In the genomic region with DNA sequence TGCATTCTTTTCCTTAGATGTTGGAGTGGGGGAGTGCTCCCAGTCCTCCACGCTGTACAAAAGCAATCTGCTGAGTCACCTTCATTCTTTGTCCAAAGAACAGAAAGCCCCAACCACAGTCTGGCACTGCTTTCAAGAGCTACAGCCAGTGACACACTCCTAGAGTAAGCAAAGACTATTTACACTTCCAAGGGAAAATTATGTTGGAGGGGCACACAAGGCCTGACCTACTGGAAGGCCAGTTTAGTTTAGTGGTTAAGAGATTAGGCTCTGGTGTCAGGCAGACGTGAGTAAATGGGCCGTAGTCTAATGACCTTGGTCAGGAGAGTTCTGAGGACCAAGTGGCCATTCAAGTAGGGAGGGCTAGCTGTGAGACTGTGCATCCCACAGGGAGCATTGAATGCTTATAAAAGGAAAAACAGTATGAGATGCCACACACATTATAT, we compare ENCODE assay signal across 8 mouse cellular contexts. TPM values are rescaled to one million over a fixed set of nuclear protein-coding genes. Genes with fewer than 3 reads are reported as not detected.
DNase-seq lines count a peak whose midpoint lies in the region; ATAC-seq and TF ChIP-seq lines count a peak whose summit lies in the region.
"Had no signal": no experiment of that assay in that cellular context is flagged by ENCODE, and none has a peak within 500 bp of the region (broad histone marks: within the 10 kb centered on the region; RNA-seq: fewer than 3 reads in every experiment).

No protein-coding gene starts in this region.

- no peak for TF ChIP-seq POLR2A in brain, embryonic 14.5 days (IDR thresholded peaks at IDR 0.05; ENCODE audit: borderline replicate concordance, extremely low read depth, insufficient read depth, insufficient read length, poor library complexity, severe bottlenecking)

- no peak overlapping the region for H3K9ac ChIP-seq in midbrain, embryonic 11.5 days (ENCODE audit: low read length)
- H3K9ac ChIP-seq in midbrain, embryonic 16.5 days (ENCODE audit: low read depth, low read length), result no peak overlapping the region
- no peak overlapping the region for H3K9ac ChIP-seq in kidney, embryonic 14.5 days (ENCODE audit: low read depth, low read length)
- H3K9ac ChIP-seq in stomach, embryonic 15.5 days, result no peak overlapping the region

- peak; percentile 19; the same call in 1 of the 2 replicates for ATAC-seq in midbrain, embryonic 11.5 days (ENCODE audit: low FRiP score)
- no peak for ATAC-seq in midbrain, embryonic 16.5 days
- ATAC-seq in kidney, embryonic 14.5 days (ENCODE audit: low FRiP score, low TSS enrichment), result peak; percentile 37
- ATAC-seq in stomach, embryonic 15.5 days (ENCODE audit: insufficient read depth, low FRiP score, low read depth), result peak; percentile 90

- no peak overlapping the region for H3K4me2 ChIP-seq in midbrain, embryonic 11.5 days
- H3K4me2 ChIP-seq in midbrain, embryonic 16.5 days (ENCODE audit: low read length), result no peak overlapping the region
- H3K4me2 ChIP-seq in kidney, embryonic 14.5 days (replicated peaks; ENCODE audit: low read depth, low read length), result no peak overlapping the region
- no peak overlapping the region for H3K4me2 ChIP-seq in stomach, embryonic 15.5 days

- no peaks in the 10 kb centered on the region for H3K27me3 ChIP-seq in midbrain, embryonic 11.5 days (ENCODE audit: control insufficient read depth, insufficient read depth, low read length)
- no peaks in the 10 kb centered on the region for H3K27me3 ChIP-seq in midbrain, embryonic 16.5 days (ENCODE audit: control insufficient read depth, insufficient read depth, low read depth, low read length)
- H3K27me3 ChIP-seq in kidney, embryonic 14.5 days (ENCODE audit: control insufficient read depth, insufficient read depth, low read length), result no peaks in the 10 kb centered on the region
- H3K27me3 ChIP-seq in stomach, embryonic 15.5 days (replicated peaks), result no peaks in the 10 kb centered on the region

- H3K36me3 ChIP-seq in midbrain, embryonic 11.5 days (ENCODE audit: control insufficient read depth, insufficient read depth, low read length), result no peaks in the 10 kb centered on the region
- H3K36me3 ChIP-seq in midbrain, embryonic 16.5 days (ENCODE audit: control insufficient read depth, insufficient read depth, low read length), result no peaks in the 10 kb centered on the region
- H3K36me3 ChIP-seq in kidney, embryonic 14.5 days (ENCODE audit: control insufficient read depth, insufficient read depth, low read length), result no peaks in the 10 kb centered on the region
- no peaks in the 10 kb centered on the region for H3K36me3 ChIP-seq in stomach, embryonic 15.5 days

- DNase-seq in midbrain, embryonic 11.5 days (ENCODE audit: low spot score, missing footprints), result no peak
- peak; percentile 51 for DNase-seq in brain, embryonic 14.5 days (ENCODE audit: low read depth)
- DNase-seq in frontal cortex, postnatal 14 days (ENCODE audit: low spot score in 2 of 2), result no peak
- no peak for DNase-seq in left cerebral cortex, adult 11 months (ENCODE audit: low spot score)
- DNase-seq: gastrocnemius, postnatal 10 days had no signal

- H3K4me1 ChIP-seq in midbrain, embryonic 11.5 days (ENCODE audit: control insufficient read depth, insufficient read depth, low read length), result peaks cover 4% of the 10 kb centered on the region; the same call in 1 of the 2 replicates
- H3K4me1 ChIP-seq in midbrain, embryonic 16.5 days (ENCODE audit: control insufficient read depth, insufficient read depth, low read length), result no peaks in the 10 kb centered on the region
- peaks cover 28% of the 10 kb centered on the region for H3K4me1 ChIP-seq in kidney, embryonic 14.5 days (ENCODE audit: control insufficient read depth, insufficient read depth, low read length)
- H3K4me1 ChIP-seq in stomach, embryonic 15.5 days, result no peaks in the 10 kb centered on the region; the same call in 1 of the 2 replicates

- no peaks in the 10 kb centered on the region for H3K9me3 ChIP-seq in midbrain, embryonic 11.5 days (ENCODE audit: control insufficient read depth, low read length)
- no peaks in the 10 kb centered on the region; the same call in 1 of the 2 replicates for H3K9me3 ChIP-seq in midbrain, embryonic 16.5 days (replicated peaks; ENCODE audit: control insufficient read depth, low read length, poor library complexity, severe bottlenecking)
- H3K9me3 ChIP-seq in kidney, embryonic 14.5 days (ENCODE audit: control insufficient read depth, low read length), result peaks cover 8% of the 10 kb centered on the region; the same call in 1 of the 2 replicates
- H3K9me3 ChIP-seq in stomach, embryonic 15.5 days, result no peaks in the 10 kb centered on the region

- no peak for TF ChIP-seq CTCF in brain, embryonic 14.5 days (IDR thresholded peaks at IDR 0.05; ENCODE audit: borderline replicate concordance, extremely low read depth, insufficient read depth, insufficient read length)

- no peak overlapping the region for H3K27ac ChIP-seq in midbrain, embryonic 11.5 days (ENCODE audit: low read depth, low read length)
- no peak overlapping the region for H3K27ac ChIP-seq in midbrain, embryonic 16.5 days (ENCODE audit: low read length)
- peak overlapping the region; percentile 38 for H3K27ac ChIP-seq in kidney, embryonic 14.5 days (ENCODE audit: low read depth, low read length)
- H3K27ac ChIP-seq in stomach, embryonic 15.5 days, result peak overlapping the region; percentile 57; the same call in 1 of the 2 replicates

- 13% methylated on average over 3 of the region's 3 CpGs for WGBS in midbrain, embryonic 11.5 days
- WGBS in midbrain, embryonic 16.5 days, result 13% methylated on average over 3 of the region's 3 CpGs
- WGBS in kidney, embryonic 14.5 days, result 11% methylated on average over 3 of the region's 3 CpGs
- 20% methylated on average over 3 of the region's 3 CpGs for WGBS in stomach, embryonic 15.5 days

- no peak overlapping the region for H3K4me3 ChIP-seq in midbrain, embryonic 11.5 days (ENCODE audit: low read depth, low read length)
- H3K4me3 ChIP-seq in midbrain, embryonic 16.5 days (ENCODE audit: low read depth, low read length), result no peak overlapping the region
- H3K4me3 ChIP-seq in kidney, embryonic 14.5 days (ENCODE audit: low read length), result no peak overlapping the region
- no peak overlapping the region for H3K4me3 ChIP-seq in stomach, embryonic 15.5 days (replicated peaks)

RNA-seq across cellular contexts. Expression of a gene that starts 31.3 kb away (rescaled TPM):
- polyA plus RNA-seq in midbrain, embryonic 11.5 days (2014; fragmentation: Nextera tagmentation; extraction: Ambion mirVana), result 1.9 and 2.7 TPM in 2 replicates
- 4.8 and 5.0 TPM in 2 replicates for polyA plus RNA-seq in midbrain, embryonic 16.5 days (2015; fragmentation: Nextera tagmentation; extraction: Ambion mirVana)
- 5.3 and 9.9 TPM in 2 replicates for polyA plus RNA-seq in brain, embryonic 14.5 days (2012; rRNA removed)
- polyA plus RNA-seq in kidney, embryonic 14.5 days (2014; fragmentation: Nextera tagmentation; extraction: Ambion mirVana), result 9.0 and 16.5 TPM in 2 replicates
- 7.7 and 9.1 TPM in 2 replicates for polyA plus RNA-seq in stomach, embryonic 15.5 days (2015; fragmentation: Nextera tagmentation; extraction: Ambion mirVana)

Comparison
In these comparisons a context has a peak if more than half of its experiments do, and no peak if none do; other contexts are left out.
1. H3K27ac ChIP-seq: peak in kidney, embryonic 14.5 days (single experiment) and stomach, embryonic 15.5 days (single experiment); none in midbrain, embryonic 11.5 days (single experiment) and midbrain, embryonic 16.5 days (single experiment).